Mouse (Mus musculus): ENCODE data around the gene Ccdc81. TPM values are rescaled to one million over a fixed set of nuclear protein-coding genes. Genes with fewer than 3 reads are reported as not detected.

Ccdc81 gene
- total RNA-seq, 2 experiments from 2014 or later = not detected

DNA sequence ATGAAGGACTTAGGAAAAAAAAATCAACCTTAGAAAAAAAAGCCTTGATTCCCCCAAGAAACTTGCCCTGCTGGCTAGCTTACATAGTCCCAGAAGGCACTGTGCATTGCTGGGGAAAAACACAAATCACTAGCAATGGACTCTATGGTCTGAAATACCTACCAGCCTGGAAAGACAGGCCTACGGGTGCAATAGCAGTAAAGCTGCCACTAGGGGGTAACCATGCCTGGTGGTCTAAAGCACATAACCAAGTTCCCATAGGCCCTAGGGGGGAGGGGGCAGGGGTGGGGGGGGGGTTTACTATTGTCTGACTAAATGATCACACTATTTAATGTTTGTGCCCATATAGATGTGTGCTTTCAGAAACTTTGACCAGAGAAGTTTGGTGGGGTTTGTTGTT is 38.7 kb downstream of the Ccdc81 start:
- no peak for DNase-seq

DNA sequence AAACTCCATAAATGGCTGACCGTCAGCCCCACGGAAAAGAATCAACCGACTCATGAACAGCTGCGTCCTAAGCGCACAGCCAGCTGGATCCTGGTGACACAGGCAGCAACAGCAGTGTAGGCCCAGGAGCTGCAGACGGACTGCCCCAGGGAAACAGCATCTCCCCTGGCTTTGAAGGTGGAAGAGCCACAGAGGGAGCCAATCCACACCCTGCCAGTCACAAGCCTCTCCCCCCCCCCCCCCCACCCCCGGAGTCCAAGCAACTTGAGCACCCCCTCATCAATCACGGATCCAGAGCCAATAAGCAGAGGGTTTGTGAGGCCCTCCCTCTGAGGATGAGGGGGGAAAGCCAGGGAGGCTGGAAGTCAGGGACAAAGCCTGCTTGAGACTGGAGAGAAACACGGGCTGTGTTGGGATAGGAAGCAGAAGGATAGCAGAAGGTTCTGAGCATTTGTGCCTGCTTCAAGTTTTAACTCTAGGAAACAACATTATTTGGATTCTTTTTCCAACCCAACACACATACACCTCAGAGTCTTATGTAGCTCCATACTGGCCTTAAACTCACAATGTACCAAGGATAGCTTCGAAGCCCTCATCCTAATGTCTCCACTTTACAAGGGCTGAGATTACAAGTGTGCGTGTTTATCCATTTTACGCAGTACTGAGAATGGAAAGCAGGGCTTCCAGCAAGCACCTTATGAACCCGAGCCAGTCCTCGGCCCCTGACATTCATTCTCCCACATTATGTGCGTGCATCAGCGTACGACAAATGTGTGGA is 46.8 kb downstream of the Ccdc81 start:
- DNase-seq = peak; percentile 53 to 59

DNA sequence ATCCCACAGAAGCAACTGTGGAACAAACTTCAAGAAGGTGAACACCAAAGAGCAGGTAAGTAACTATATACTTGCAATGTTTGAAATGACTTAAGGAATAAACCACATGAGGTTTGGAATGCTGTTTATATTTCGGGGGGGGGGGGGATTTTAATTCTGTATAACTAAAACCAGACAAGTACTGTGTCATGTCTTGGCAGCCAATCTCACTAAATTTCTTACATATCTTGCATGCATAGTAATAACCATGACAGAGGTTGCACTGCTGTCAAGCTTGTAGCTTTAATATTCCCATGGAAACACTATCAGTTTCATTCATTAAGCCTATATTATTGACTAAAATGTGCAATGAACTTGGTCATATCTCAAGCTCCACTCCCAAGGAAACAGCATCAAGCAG is 48.2 kb downstream of the Ccdc81 start:
- DNase-seq = no peak

DNA sequence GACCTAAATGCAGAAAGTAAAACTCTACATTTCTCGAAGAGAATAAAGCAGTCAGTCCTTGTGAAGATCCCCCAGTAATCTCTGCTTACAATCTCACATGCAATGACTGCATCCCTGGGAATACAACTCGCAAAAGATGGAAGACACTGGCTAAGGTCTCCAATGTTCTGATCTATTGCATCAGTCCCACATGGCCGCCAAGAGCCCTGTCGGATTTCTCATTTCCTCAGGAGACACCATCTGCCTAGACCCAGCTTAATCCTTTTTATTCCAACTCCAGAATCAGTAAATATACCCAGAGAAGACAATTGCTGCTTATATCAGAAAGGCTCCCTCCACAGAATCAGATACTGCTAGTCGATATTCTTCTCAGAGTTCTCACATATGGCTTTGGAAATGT is 50.3 kb downstream of the Ccdc81 start:
- DNase-seq = no peak

- DNase-seq = no peak
Observed at GRCm38 (mm10) chr7:89852158-89853095, 51.0 kb downstream of the Ccdc81 start.

GRCm38 (mm10) chr7:89850510-89850909 is 52.9 kb downstream of the Ccdc81 start:
- DNase-seq = peak; percentile 34 to 56

DNA sequence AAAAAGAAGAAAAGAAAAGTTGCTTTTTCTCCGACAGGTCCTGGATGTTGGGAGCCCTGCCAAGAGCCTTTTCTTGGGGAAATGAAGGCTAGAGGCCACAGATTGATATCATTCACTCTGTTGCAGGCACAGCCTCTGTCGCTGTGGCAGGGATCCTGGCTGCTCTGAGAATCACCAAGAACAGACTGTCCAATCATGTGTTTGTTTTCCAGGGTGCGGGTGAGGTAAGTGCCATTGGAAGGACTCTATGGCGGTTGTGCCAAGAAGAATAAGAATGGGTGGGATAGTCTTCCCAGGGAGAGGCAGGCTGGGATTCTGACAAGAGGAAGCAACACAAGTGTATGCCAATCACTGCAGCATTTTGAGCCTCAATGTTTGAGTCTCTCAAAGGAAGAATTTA is 57.8 kb downstream of the Ccdc81 start:
- peak; percentile 25 to 32 for DNase-seq

DNA sequence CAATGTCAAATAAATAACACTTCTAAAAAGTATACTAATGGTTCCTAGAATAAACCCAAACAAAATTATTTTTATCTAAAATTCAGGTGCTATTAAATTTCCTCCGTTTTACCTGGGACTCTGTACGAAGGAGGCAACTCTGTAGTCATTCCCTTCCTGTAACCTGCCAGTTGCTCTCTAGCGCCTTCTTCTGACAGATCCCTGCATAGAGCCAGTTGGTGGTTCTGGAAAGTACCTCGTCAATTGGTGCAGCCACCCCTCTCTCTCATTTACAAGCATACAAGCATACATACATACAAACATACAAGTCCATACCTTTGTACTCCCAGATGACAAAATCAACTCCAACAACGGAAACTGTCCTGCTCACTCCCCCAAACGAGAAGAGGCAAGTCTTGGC is 59.9 kb downstream of the Ccdc81 start:
- DNase-seq = peak; percentile 38 to 61

- no peak for DNase-seq
Observed at GRCm38 (mm10) chr7:89843121-89843520, 60.3 kb downstream of the Ccdc81 start.

GRCm38 (mm10) chr7:89842404-89842715 is 61.1 kb downstream of the Ccdc81 start:
- no peak for DNase-seq

DNA sequence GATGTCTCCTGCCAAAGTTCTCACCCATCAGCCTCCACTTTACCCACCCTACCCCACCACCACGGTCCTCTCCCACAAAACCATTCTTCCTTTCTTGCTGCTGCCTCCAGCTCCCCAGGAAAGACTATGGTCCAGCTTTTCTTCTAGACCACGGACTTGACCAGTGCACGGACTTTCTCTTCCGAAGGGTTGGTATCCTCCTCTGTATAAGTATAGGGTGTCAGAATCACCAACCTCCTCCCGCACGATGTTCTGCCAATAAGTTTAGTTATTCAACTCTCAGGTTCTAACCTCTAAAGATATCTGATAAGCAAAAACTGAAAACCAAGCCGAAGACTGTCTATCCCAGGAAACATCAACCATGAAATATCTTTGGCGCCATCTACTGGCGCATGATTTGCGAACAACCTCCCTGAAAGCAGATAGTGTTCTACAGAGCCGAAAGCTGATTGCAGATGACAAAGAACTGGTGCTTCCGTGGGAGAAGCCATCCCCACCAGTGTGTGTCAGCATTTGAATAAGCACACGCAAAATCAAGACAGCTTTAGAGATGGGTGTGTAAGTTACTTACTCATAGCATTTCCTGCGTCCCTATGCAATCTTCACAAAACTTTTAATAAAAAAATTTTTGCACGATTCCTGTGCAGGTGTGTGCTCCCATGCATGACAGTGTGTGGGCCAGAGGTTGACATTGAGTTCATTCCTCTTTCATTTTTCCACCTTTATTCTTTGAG is 61.6 kb downstream of the Ccdc81 start:
- DNase-seq = peak; percentile 83 to 93

DNA sequence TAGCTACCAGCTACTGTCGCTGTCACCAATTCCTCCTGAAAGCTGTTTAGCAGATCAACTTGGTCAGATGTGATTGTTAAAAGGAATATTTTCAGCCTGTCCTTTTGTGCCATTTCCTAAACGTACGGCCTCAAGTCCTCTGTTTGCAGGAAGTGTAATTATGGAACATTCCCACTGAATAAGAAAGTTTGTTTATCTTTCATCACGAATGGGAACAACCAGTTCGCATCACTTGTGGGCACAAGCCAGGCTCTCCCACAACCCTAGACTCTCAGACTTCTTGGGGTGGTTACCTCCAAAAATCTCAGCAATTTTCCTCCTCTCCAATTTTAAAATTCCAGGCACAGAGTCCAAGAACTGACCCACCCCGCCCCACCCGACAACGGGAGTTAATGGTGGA is 63.7 kb downstream of the Ccdc81 start:
- peak; percentile 12 to 42 for DNase-seq

DNA sequence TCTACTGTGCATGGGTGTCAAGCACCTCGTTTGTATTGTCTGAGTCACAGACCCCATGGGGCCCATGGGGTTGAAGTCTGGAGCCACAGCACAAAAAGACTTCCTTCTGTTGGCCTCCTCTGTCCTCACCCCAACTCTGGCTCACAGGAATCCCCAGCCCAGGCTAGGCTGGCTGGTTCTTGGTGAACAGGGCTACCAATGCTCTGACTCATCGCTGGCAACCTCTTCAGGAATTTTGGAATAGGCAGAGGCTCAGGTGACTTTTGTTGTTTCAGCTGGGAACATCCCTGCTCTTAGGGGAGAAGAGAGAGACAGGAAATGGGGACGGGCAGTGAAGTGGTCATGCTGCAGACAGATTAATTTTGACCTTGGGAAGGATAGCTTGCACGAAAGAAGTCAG is 65.6 kb downstream of the Ccdc81 start:
- peak; percentile 67 to 78 for DNase-seq

- no peak for DNase-seq
Observed at GRCm38 (mm10) chr7:89836676-89837075, 66.8 kb downstream of the Ccdc81 start.

DNA sequence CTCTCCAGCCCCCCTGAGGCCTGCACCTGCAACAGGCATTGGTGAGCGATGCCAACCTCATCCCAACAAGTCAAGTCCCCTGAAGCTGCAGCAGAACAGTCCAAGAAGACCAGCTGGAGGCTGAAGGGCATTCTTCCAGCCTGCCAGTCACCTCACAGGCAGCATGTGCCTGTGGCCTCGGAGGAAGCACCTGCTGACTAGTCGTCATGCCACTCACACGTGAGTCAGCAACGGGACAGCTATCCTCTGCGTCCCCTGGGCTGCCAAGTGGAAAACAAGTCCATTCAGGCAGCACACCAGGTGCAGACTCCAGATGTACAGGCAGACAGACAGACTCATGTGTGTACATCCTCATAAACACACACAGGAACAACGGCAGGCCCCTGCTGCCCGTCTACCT is 67.9 kb downstream of the Ccdc81 start:
- DNase-seq = peak in 1 of 2 experiments; percentile 6

- DNase-seq = no peak
Observed at GRCm38 (mm10) chr7:89833521-89833920, 69.9 kb downstream of the Ccdc81 start.

DNA sequence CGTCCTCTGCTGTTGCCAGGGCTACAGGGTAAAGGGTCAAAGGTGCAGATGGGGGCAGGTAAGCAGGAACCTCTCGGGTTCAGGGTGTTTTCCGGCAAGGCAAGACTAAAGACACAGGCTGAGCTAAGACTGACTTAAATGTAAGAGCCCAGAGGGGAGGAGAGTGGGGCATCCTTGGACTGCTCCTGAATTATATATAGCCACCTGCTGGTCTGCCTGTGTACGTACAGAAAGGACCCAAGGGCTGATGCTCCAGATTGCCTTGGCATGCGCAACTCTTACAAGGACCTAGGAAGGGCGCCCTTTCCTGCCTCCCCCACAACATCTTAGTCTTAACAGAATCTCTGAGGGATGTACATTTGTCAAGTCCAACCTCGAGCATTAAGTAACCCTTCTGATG is 74.2 kb downstream of the Ccdc81 start:
- peak; percentile 21 to 23 for DNase-seq

DNA sequence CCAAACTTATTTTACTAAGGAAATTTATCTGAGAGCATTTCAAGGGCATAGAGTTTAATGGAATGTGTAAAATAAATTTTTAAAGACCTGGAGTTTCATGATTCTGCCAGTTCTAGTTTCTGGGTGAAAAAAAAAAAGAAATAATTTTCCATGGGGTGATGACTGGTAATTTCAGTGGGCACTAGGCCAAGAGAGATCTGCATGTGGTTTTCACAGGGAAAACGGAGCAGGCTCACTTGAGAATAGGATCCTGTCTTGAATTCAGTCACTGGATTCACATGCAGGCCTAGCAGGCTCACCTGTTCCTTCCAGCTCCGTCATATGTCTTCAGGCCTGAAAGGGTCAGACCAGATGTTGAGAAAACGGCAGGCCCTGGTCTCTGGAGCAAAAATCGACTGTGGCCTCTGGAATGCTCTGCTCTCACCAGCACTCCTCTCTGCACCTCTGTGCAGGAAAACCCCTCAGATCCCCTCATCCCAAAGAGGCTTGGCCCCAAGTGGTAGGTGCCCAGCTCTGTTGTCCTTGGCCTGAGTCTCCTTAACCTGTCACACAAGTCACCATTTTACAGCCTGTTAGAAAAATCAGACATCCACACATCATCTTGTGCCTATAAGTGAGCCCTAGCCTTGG is 74.9 kb downstream of the Ccdc81 start:
- DNase-seq = no peak
